Mouse (Mus musculus): ENCODE measurements around the gene Glul. TPM values are rescaled to one million over a fixed set of nuclear protein-coding genes. Genes with fewer than 3 reads are reported as not detected.

Glul gene
- polyA plus RNA-seq, 1 experiment from 2014 or later = 174 TPM

GRCm38 (mm10) chr1:153947837-153948236 is 48.1 kb downstream of the Glul start:
- 96% methylated on average over 6 of the region's 6 CpGs for WGBS
- Histone ChIP-seq H3K9me3 (no peaks in the 10 kb centered on the region), H3K27ac (no peak overlapping the region), H3K4me2 (no peak overlapping the region), H3K9ac (no peak overlapping the region), H3K36me3 (replicated peaks) (no peaks in the 10 kb centered on the region), H3K27me3 (replicated peaks) (no peaks in the 10 kb centered on the region), H3K4me1 (peaks cover 4% of the 10 kb centered on the region; the same call in 1 of the 2 replicates), H3K4me3 (no peak overlapping the region)
- no peak for ATAC-seq (replicated peaks)

- no peaks in the 10 kb centered on the region for H3K27me3 ChIP-seq (replicated peaks)
- WGBS = 87% methylated on average over 9 of the region's 9 CpGs
- H3K4me1 ChIP-seq = no peaks in the 10 kb centered on the region
- no peaks in the 10 kb centered on the region for H3K36me3 ChIP-seq (replicated peaks)
- no peak for ATAC-seq (replicated peaks)
- no peak overlapping the region for H3K9ac ChIP-seq
- H3K9me3 ChIP-seq = no peaks in the 10 kb centered on the region
- no peak overlapping the region for H3K27ac ChIP-seq
- no peak overlapping the region for H3K4me3 ChIP-seq
- H3K4me2 ChIP-seq = no peak overlapping the region
These were observed 53.5 kb downstream of the Glul start for GRCm38 (mm10) chr1:153953232-153953631.

- H3K36me3 ChIP-seq (replicated peaks) = no peaks in the 10 kb centered on the region
- no peaks in the 10 kb centered on the region for H3K27me3 ChIP-seq (replicated peaks)
- no peaks in the 10 kb centered on the region for H3K9me3 ChIP-seq
- no peak overlapping the region for H3K4me3 ChIP-seq
- no peak overlapping the region for H3K4me2 ChIP-seq
- no peak for ATAC-seq (replicated peaks)
- no peak overlapping the region for H3K27ac ChIP-seq
- no peak overlapping the region for H3K9ac ChIP-seq
- H3K4me1 ChIP-seq = no peaks in the 10 kb centered on the region
- WGBS = 68% methylated on average over 6 of the region's 6 CpGs
These were observed 54.1 kb downstream of the Glul start for GRCm38 (mm10) chr1:153953797-153954196.

- no peaks in the 10 kb centered on the region for H3K27me3 ChIP-seq (replicated peaks)
- H3K9me3 ChIP-seq = no peaks in the 10 kb centered on the region
These were observed 58.1 kb downstream of the Glul start for GRCm38 (mm10) chr1:153957850-153958249.

More at GRCm38 (mm10) chr1:153957850-153958249, 58.1 kb downstream of the Glul start:
- ATAC-seq (replicated peaks) = no peak
- Histone ChIP-seq H3K9ac (no peak overlapping the region), H3K4me1 (no peaks in the 10 kb centered on the region), H3K4me2 (no peak overlapping the region), H3K27ac (no peak overlapping the region), H3K36me3 (replicated peaks) (no peaks in the 10 kb centered on the region), H3K4me3 (no peak overlapping the region)
- 38% methylated on average over 1 of the region's 1 CpGs for WGBS

Small RNA genes within 50 kb of the gene (microRNA-seq; reads per million reads assigned to microRNA genes)
- 13.8 reads per million, percentile 32 among the genes with 10 or more reads in this experiment for gene Mir8114

Other genes starting within 250 kb of the Glul start
- 42.0 and 46.9 TPM in 2 replicates for gene Rgs8, start 246.9 kb upstream of the Glul start, polyA plus RNA-seq (2015; fragmentation: Nextera tagmentation; extraction: Ambion mirVana)
- 20.7 and 24.0 TPM in 2 replicates for gene Rgs16, start 159.6 kb upstream of the Glul start, polyA plus RNA-seq (2015; fragmentation: Nextera tagmentation; extraction: Ambion mirVana)
- gene Rnasel, start 150.5 kb upstream of the Glul start, polyA plus RNA-seq (2015; fragmentation: Nextera tagmentation; extraction: Ambion mirVana) = 47.9 and 48.3 TPM in 2 replicates
- 0.17 and 0.18 TPM in 2 replicates for gene Rgsl1, start 55.8 kb upstream of the Glul start, polyA plus RNA-seq (2015; fragmentation: Nextera tagmentation; extraction: Ambion mirVana)
- gene Teddm1b, start 25.6 kb upstream of the Glul start, polyA plus RNA-seq (2015; fragmentation: Nextera tagmentation; extraction: Ambion mirVana) = 0.65 and 0.69 TPM in 2 replicates
- gene Teddm1a, start 8.2 kb upstream of the Glul start, polyA plus RNA-seq (2015; fragmentation: Nextera tagmentation; extraction: Ambion mirVana) = not detected in 2 replicates
- 1.4 and 1.7 TPM in 2 replicates for gene Teddm2, start 284 bp downstream of the Glul start, polyA plus RNA-seq (2015; fragmentation: Nextera tagmentation; extraction: Ambion mirVana)

All from midbrain, embryonic 15.5 days (tissue).